Mouse (Mus musculus) adrenal gland, adult (tissue): Measurements from ENCODE around the gene Gch1.

Source experiments
- DNase-seq, 2 experiments: peaks; one replicate each; pipeline ENCODE4 v3.0.0; 2022 to 2023; ENCODE audit warnings: low spot score in 1 of 2; ENCODE audit not compliant: inconsistent age in 2 of 2

Gene Gch1

DNA sequence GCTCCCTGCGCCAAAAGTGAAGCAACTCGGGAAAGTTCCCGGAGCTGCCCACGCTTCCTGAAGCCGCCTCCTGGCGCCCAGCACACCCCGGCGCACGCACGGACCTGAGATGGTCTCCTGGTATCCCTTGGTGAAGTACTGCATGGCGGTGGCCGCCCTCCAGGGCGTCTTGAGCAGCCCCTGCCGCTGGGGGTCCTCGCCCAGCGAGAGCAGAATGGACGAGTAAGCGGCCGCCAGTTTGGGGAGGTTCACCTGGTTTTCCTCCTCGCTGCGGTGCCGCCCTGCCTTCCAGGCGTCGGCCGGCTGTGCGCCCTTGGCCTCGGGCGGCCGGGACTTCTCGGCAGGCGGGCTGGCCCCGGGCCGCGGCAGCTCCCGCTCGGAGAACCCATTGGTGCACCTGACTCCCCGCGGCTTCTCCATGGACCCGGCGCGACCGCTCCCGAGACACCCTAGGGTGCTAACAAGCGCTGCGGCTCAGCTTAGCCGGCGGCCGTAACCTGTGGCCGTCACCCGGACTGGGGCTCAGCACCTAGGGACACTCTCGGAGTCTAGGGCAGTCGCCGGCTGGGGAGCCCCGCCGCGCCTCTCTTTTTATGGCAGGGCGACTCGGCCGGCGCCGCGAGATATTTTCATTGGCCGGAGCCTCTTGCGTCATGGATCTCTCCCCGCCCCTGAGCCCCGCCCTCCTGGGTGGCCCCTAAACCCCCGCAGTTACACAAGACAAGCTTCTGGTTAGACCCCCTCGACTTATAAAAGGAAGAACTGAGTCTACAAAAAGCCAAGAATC is at the start of gene Gch1:
Gene Gch1, minus strand, starts transcription at position 566 of the 787 bp plus-strand sequence.
- DNase-seq = peak; percentile 94 to 99

DNA sequence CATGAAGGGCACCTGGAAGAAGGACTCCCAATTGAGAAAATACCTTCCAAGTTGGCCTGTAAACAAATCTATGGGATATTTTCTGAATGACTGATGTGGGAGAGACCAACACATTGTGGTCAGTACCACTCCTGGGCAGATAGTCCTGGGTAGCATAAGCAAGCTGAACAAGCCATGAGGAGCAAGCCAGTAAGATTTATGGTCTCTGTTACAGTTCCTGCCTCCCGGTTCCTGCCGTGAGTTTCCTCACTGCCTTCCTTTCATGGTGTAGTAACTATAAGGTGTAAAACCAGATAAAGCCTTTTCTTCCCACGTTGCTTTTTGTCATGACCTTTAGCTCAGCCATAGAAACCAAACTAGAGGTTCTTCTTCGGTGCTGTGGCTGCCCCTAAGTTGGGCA is 48.1 kb upstream of the Gch1 start:
- DNase-seq = no peak

DNA sequence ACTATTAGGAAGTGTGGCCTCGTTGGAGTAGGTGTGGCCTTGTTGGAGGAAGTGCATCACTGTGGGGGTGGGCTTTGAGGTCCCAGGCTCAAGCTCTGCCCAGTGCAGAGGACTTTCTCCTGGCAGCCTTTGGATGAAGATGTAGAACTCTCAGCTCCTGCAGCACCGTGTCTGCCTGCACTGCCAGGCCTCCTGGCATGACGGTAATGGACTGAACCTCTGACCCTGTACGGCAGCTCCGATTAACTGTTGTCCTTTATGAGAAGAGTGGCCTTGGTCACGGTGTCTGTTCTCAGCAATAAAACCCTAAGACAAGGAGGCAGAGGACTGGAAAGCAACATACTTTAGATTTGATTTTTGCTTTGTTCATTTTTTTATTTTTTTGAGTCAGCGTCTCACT is 47.3 kb upstream of the Gch1 start:
- DNase-seq = no peak

DNA sequence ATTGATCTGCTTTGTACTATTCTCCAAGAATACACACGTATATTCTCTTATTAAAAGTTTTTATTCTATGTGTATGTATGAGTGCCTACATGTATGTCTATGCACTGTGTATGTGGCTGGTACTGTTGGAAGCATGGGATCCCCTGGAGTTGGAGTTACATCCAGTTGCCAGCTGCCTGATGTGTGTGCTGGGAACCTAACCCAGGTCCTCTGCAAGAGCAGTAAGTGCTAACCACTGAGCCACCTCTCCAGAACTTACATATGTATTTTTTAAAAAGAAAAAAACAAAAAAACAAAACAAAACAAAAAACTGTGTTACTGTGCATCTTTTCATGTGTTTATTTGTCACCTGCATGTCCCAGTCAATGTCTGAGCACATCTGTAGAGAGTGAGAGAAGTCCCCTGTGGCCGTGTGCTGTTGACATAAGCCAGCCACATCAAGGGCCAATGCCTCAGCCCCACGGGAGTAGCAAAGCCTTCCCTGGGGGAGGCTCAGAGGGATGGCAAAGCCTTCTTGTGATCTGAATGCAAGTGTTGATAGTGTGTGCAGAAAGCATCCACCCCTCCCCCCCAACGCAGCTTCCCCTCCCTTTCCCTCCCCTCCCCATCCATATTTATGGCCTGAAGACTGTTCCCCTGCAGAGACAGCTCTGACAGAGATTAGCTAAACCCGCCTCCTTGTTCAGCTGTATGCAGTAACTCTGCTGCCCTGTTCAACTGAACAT is 45.5 kb upstream of the Gch1 start:
- no peak for DNase-seq

DNA sequence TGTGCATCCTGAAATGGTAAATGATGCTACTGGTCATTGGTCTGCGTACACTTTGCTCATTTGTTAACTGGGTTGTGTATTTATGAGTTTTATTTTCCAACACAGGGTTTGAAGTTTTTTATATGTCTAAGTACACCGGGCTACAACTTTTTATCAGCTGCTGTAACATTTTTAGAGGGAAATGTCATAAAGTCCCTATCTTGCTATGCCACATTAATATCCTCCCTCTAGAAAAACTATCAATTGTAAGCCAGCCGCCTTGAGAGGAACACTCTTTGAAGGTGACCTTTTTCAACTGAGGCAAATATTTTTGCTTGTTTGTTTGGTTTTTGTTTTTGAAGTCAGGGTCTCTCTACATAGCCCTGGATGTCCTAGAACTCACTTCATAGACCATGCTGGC is 44.8 kb upstream of the Gch1 start:
- DNase-seq = no peak

DNA sequence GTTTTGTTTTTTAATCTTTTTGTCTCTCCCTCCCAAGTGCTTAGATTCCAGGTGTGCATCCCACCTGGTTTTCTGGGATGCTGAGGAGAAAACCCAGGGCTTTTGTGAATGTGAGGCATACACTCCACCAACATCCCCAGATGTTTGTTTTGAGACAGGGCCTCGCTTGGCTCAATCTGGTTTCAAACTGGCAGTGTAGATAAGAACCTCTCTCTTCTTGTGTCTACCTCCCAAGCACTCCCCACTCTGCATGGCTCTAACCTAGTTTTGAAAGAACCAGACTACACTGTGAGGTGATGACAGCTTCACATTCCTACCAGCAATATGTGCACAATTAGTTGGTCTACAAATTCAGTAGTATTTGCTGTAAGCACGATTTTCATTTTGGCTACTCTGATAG is 44.4 kb upstream of the Gch1 start:
- no peak for DNase-seq

DNA sequence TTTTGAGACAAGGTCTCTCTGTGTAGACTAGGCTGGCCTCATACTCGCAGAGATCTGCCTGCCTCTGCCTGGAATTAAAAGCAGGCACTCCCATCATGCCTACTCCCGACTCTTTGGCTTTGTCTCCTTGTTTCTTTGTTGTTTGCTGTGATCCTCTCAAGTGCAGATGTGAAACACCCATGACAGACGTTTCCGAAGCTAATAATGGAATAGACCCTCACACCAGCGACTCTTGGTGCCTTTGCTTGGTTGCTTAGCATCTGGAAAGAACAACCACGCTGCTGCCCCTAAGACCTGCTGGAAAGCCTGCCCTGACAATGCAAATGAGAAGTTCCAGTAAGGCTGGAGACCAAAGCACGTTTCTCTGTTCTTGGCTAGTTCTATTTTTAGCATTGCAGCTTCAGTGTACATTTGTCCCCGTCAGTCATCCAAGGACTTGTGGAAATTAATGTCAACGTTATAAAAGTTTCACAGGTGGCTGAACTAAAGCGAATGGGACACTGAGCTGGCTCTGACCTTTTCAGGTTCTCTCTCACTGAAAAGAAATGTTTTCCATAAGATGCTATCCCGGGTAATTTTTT is 40.7 kb upstream of the Gch1 start:
- no peak for DNase-seq

DNA sequence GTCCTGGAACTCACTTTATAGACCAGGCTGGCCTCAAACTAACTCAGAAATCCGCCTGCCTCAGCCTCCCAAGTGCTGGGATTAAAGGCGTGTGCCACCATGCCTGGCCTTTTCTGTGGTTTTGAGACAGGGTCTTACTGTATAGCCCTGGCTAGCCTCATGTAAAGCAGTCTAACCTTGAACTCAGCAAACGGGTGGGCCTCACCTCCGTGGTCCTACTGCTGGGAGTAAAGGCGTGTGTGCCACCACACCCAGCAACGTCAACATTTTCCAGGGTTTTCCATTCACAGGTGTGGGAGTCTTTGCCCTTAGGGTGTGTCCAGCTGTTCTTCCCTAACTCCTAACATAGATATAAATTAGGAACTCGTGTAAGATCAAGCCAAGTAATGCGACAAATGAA is 36.7 kb upstream of the Gch1 start:
- no peak for DNase-seq

DNA sequence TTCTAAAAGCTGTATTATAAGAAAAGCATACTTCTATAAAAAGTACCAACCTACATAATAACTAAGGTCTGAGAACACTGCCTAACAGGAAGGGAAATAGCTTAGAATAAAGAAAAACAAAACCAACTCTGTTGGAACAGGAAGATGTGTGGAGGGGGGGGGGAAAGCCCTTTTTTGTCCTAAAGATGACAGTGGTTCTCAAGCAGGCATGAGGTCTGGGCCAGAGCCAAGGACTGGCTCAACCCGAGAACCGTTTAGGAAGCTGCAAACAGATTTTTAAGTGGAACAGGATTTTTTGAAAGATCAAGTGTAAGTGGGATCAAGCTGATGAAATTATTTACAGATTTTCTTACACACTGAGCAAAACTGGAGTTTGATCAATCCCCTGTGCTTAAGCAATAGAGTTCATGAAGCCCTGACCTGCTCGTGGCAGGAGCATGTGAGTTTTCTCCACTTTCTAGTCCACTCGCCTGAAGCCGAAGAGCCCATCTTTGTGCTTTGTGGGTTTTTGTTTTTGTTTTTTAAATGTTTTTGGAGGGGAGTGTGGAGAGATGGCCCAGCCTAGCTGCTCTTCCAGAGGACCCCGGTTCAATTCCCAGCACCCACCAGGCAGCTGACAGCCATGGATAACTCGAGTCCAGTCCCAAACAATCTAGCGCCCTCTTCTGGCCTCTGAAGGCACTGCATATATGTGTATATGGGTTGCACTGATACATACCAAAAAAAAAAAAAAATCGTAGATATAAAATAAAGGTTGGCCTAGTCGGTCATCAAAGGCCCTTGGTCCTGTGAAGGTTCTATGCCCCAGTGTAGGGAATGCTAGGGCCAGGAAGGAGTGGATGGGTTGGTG is 35.5 kb upstream of the Gch1 start:
- DNase-seq = no peak

DNA sequence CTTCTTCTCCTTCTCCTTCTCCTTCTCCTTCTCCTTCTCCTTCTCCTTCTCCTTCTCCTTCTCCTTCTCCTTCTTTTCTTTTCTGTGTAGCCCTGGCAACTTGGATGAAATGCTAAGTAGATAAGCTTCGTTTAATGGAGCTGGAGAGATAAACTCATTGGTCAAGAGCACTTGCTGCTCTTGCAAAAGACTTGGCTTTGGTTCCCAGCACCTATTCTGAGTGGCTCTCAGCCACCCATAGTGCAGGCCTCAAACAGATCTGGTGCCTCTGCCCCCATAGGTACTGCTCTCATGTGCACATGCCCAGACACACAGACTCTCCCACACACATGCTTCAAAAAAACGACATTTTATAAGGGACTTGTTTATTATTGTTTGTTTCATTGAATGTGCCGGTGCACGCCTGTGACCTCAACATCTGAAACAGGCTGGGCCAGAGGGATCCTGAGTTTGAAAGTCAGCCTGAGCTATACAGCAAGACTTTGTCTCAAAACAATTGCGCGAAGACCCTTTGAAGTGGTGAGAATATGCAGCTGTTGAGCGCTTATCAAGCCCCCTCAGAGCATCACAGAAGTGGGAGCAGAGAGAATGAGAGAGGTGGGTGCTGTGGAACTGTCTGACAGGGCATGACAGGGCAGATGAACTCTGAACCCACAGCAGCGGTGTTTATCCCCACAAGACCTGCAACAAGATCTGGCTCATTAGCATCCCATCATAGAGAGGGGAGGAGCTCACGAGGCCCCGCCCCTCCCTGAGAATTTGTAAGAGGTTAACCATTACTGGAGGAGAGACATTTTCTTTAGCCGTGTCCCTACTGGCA is 33.6 kb upstream of the Gch1 start:
- no peak for DNase-seq

DNA sequence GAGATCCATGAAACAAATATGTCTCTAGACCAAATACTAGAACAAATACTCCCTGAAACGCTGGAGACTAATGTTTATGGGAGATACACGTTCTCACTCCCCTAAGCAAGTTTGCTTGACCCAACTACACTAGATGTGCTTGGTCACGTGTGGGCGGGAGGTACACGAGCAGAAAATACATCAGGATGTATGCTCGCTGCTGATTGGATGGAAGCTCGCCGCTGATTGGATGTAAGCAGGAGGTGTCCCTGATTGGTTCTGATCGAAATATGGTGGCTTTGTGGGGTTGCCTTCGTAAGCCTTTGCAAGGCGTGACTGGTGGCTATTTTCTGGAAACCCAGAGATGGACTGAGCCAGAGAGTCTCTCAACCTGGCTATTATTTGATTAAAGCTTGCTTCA is 32.4 kb upstream of the Gch1 start:
- no peak for DNase-seq

DNA sequence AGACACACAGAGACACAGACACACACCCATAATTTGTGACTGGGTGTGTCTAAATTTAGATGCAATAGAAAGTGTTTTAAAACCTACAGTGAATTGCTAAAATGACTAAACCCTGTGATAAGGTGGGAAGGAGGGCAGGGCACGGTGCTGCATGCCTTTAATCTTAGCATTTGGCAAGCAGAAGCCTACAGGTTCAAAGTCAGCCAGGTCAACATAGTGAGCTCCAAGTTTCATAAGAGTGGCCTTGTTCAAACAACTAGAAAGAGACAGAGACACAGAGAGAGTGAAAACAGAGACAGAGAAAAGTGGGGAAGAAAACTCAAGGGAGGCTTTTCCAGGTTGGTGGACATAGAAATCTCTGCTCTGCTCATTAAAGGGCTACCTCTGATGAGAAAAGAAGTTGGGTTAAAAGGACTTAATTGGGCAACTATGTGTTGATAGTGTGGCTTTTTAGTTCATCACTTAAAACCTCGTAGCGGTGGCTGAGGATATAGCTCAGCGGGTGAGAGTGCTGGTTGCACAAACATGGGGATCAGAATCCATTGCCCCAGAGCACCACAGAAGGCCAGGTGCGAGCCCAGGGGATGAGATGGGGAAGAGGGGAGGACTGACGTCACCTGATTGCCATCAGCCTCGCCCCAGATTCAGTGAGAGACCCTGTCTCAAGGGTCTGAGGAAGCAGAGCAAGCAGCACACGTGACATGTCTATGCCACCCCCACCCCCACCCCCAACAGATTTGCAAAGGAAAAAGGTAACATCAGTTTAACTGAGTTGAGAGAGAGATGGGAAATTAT is 31.2 kb upstream of the Gch1 start:
- peak in 1 of 2 experiments; percentile 23 for DNase-seq

DNA sequence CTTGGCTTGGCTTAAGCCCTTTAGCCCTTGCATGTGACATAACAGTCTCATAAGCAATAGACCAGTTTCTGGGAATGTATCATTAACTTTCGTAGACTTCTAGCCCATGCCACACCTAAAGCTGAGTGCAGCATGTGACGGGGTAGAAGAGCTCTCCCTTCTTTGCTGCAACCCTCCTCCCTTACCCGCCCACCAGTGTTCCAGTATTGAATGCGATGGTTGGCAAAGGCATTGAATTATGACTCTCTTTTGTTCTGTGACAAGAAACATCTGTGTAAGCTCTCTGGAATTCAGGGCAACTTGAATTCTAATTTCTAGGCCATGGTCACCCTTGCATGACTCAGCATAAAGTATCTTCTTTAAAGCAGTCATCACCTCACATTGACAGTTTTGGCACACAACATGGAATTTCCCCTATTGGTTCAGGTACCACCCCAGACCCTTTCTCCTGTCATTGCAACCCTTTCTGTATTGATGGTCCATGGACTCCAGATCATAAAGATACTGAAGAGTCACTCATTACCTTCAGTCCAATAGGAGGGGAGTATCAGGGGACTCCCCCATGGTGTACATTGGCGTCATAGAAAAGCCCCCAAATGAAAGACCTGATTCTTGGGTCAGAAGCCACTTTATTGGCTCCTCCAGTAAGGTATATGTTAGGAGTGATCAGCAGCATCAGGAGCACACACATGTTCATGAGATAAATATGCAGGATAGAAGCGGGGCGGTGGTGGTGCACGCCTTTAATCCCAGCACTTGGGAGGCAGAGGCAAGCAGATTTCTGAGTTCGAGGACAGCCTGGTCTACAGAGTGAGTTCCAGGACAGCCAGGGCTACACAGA is 29.8 kb upstream of the Gch1 start:
- peak; percentile 63 to 89 for DNase-seq

DNA sequence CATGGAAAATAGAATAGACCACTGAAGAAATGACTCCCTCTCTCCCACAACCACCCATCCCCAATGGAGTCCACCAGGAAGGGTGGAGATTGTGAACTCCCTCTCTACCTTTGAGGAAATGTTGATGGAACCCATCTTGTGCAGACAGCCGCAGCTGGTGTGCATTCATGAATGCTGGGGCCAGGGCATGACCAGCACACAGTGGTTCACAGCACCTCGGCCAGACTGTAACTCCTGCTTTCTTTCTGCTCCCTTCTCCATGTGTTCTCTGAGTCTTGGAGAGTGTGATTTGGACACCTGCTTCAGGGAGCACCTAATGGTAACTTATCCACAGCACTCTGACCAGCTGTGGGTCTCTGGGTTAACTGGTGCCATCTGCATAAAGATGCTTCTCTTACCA is 27.3 kb upstream of the Gch1 start:
- no peak for DNase-seq

DNA sequence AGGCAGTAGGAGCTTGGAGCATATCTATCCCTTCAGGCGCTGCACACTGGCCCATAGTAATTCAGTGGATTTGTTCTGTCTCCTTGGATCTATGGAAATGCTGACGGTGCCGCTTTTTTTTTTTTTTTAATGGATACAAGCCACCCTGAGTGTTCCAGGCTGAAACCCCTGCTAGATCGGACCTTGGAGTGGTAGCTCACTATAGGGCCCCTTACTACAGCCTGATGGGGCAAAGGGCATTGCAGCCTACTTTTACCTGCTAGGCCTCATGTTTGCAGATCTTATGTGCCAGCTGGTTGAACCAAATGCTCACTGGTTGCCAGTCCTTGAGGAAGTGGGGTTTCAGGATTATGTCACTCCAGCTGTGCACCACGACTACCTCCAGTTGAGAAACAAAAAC is 25.2 kb upstream of the Gch1 start:
- DNase-seq = no peak

DNA sequence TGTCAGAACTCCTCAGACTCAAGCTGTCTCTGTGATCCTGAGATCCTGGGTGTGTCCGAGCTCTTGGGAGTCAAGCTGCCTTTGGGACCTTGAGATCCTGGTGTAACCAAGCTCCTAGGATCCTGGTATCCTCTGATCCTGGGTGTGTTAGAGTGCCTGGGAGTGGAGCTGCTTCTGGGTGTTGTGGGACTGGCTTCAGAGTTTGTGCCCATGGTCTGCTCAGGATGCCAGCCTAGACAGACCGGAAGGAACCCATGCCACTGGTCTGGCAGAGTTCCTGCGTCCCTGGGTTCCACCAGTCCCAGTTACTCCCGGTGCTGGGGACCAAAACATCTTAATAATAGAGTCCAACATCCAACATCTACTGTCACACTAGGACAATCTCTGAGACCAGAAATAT is 24.1 kb upstream of the Gch1 start:
- DNase-seq = no peak

DNA sequence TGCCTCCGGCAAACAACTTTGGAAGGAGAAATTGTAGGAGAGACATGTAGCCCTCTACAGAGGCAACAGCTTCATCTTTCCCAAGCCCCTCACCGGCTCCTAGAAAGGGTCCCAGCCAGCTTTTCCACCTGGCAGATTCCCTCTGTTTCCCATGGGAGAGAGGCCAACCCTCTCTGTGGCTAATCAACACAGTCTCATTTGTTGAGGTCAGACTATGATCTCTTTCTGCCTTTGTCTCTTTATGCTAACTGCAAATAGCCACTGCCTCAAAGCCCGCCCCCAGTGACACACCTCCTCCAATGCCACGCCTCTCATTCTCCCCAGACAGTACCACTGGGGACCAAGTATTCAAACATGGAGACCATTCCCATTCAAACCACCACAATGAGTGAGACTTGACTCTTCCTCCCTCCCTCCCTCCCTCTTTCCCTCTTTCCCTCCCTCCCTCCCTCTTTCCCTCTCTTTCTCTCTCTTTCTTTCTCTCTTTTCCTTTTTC is 20.5 kb upstream of the Gch1 start:
- no peak for DNase-seq
